Mouse (Mus musculus) thymus, adult 2 months (tissue): ENCODE measurements at regions not wholly inside any gene's neighbourhood (a gene's known extent, or its start where the extent isn't known, plus 50 kb on each side); places are given as distances from the start of the nearest gene placed in this dataset.

Source experiments
- DNase-seq: peaks from one replicate; pipeline ENCODE4 v3.0.0; 2021
- H3K27ac ChIP-seq: fragments of 200-500 bp; 2 replicates; pipeline ENCODE4 v1.5.1; 2012; ENCODE audit warnings: low read length, control low read depth; ENCODE audit not compliant: control insufficient read depth, insufficient read depth
- H3K27me3 ChIP-seq: fragments of 200-500 bp; 2 replicates; pipeline ENCODE4 v1.6.1; 2012; ENCODE audit warnings: mild to moderate bottlenecking, low read length, moderate library complexity, mixed read lengths; ENCODE audit not compliant: control insufficient read depth, insufficient read depth
- H3K36me3 ChIP-seq: fragments of 200-500 bp; 2 replicates; pipeline ENCODE4 v1.6.1; 2012; ENCODE audit warnings: mild to moderate bottlenecking, low read length, moderate library complexity; ENCODE audit not compliant: control insufficient read depth, insufficient read depth
- H3K4me1 ChIP-seq: fragments of 200-500 bp; replicated peaks from 2 replicates; pipeline ENCODE4 v1.6.1; 2012; ENCODE audit warnings: low read length; ENCODE audit not compliant: control insufficient read depth, insufficient read depth
- H3K4me3 ChIP-seq: fragments of 200-500 bp; 2 replicates; pipeline ENCODE4 v1.5.1; 2012; ENCODE audit warnings: mild to moderate bottlenecking, low read length, control low read depth, moderate library complexity; ENCODE audit not compliant: control insufficient read depth, insufficient read depth
- CTCF ChIP-seq: fragments of 200-500 bp; IDR thresholded peaks from 2 replicates; pipeline ENCODE4 v1.5.1; 2012; ENCODE audit warnings: mild to moderate bottlenecking, control low read depth, low read length, moderate library complexity, borderline replicate concordance; ENCODE audit not compliant: control insufficient read depth, poor library complexity, insufficient read depth; ENCODE audit errors: extremely low read depth
- POLR2A ChIP-seq: fragments of 200-500 bp; IDR thresholded peaks from 2 replicates; pipeline ENCODE4 v1.6.1; 2012; ENCODE audit warnings: mild to moderate bottlenecking, low read length, control low read depth, moderate library complexity; ENCODE audit not compliant: control insufficient read depth, poor library complexity, insufficient read depth; ENCODE audit errors: extremely low read depth
- WGBS: fragments of 180-500 bp; shearing (Covaris S2); methylation state at CpG from one replicate; pipeline ENCODE4 v1.1.7; 2018; 5-methylcytosine and 5-hydroxymethylcytosine counted together

GRCm38 (mm10) chr13:58478438-58478837 is 75.3 kb upstream of the Hnrnpk start:
- no peak overlapping the region for H3K27ac ChIP-seq
- H3K4me1 ChIP-seq: no peaks in the 10 kb centered on the region
- TF ChIP-seq POLR2A (no peak), CTCF (no peak)
- no peaks in the 10 kb centered on the region for H3K36me3 ChIP-seq
- no peaks in the 10 kb centered on the region for H3K27me3 ChIP-seq
- 64% methylated on average over 5 of the region's 5 CpGs for WGBS
- H3K4me3 ChIP-seq: no peak overlapping the region
- no peak for DNase-seq

- no peak overlapping the region for H3K27ac ChIP-seq
- 92% methylated on average over 6 of the region's 6 CpGs for WGBS
- TF ChIP-seq POLR2A: no peak
- no peak for TF ChIP-seq CTCF
Measured at GRCm38 (mm10) chr13:58477253-58477652, 74.1 kb upstream of the Hnrnpk start.

GRCm38 (mm10) chr13:58476033-58476830 is 73.1 kb upstream of the Hnrnpk start:
- TF ChIP-seq CTCF (no peak), POLR2A (no peak)
- H3K27ac ChIP-seq: no peak overlapping the region
- H3K4me3 ChIP-seq: no peak overlapping the region
- H3K27me3 ChIP-seq: peaks cover 2% of the 10 kb centered on the region; the same call in 1 of the 2 replicates
- 47% methylated on average over 9 of the region's 9 CpGs for WGBS
- H3K36me3 ChIP-seq: no peaks in the 10 kb centered on the region
- DNase-seq: no peak
- H3K4me1 ChIP-seq: peaks cover 5% of the 10 kb centered on the region

More at GRCm38 (mm10) chr13:58477253-58477652, 74.1 kb upstream of the Hnrnpk start:
- Histone ChIP-seq H3K27me3 (no peaks in the 10 kb centered on the region; the same call in 1 of the 2 replicates), H3K36me3 (no peaks in the 10 kb centered on the region), H3K4me3 (no peak overlapping the region), H3K4me1 (no peaks in the 10 kb centered on the region)
- DNase-seq: no peak

- peaks cover 2% of the 10 kb centered on the region; the same call in 1 of the 2 replicates for H3K27me3 ChIP-seq
- H3K36me3 ChIP-seq: no peaks in the 10 kb centered on the region
- no peak for DNase-seq
- H3K4me3 ChIP-seq: no peak overlapping the region
- 32% methylated on average over 6 of the region's 6 CpGs for WGBS
- peaks cover 5% of the 10 kb centered on the region for H3K4me1 ChIP-seq
- no peak for TF ChIP-seq POLR2A
- TF ChIP-seq CTCF: no peak
- H3K27ac ChIP-seq: no peak overlapping the region
Measured at GRCm38 (mm10) chr13:58475495-58475894, 72.4 kb upstream of the Hnrnpk start.

- H3K4me3 ChIP-seq: no peak overlapping the region
- TF ChIP-seq CTCF (no peak), POLR2A (no peak)
- peaks cover 5% of the 10 kb centered on the region for H3K4me1 ChIP-seq
- 78% methylated on average over 14 of the region's 14 CpGs for WGBS
- H3K36me3 ChIP-seq: no peaks in the 10 kb centered on the region
- no peak overlapping the region for H3K27ac ChIP-seq
- peaks cover 2% of the 10 kb centered on the region; the same call in 1 of the 2 replicates for H3K27me3 ChIP-seq
- DNase-seq: no peak
Measured at GRCm38 (mm10) chr13:58472455-58472854, 69.3 kb upstream of the Hnrnpk start.

- peak; percentile 25 for DNase-seq
- WGBS: 1% methylated on average over 16 of the region's 16 CpGs
- no peak for TF ChIP-seq CTCF
- TF ChIP-seq POLR2A: no peak
Measured at GRCm38 (mm10) chr13:58471704-58472103, 68.6 kb upstream of the Hnrnpk start.

More at GRCm38 (mm10) chr13:58471704-58472103, 68.6 kb upstream of the Hnrnpk start:
- Histone ChIP-seq H3K36me3 (no peaks in the 10 kb centered on the region), H3K27me3 (peaks cover 2% of the 10 kb centered on the region; the same call in 1 of the 2 replicates), H3K4me1 (peaks cover 5% of the 10 kb centered on the region), H3K4me3 (no peak overlapping the region), H3K27ac (no peak overlapping the region)
